Mouse (Mus musculus) lung, postnatal 0 days (tissue): Measurements from ENCODE around the gene Erp29.

ENCODE experiments used
- CTCF ChIP-seq: IDR thresholded peaks from 2 replicates; pipeline ENCODE4 v1.5.1; 2016; ENCODE audit warnings: antibody characterized with exemption, mild to moderate bottlenecking
- EP300 ChIP-seq: IDR thresholded peaks from 2 replicates; pipeline ENCODE4 v1.6.1; 2016; ENCODE audit warnings: antibody characterized with exemption, mild to moderate bottlenecking, control low read depth

- TF ChIP-seq CTCF (no peak), EP300 (no peak)
Measured at GRCm38 (mm10) chr5:121455510-121456265, 3.4 kb upstream of the Erp29 start.
